Mouse (Mus musculus): ENCODE measurements around the gene Vmn1r168. TPM values are rescaled to one million over a fixed set of nuclear protein-coding genes. Genes with fewer than 3 reads are reported as not detected.
"Not testable (repeated sequence)": the region's sequence is repeated elsewhere in the genome, so short reads cannot be mapped to it uniquely, and the experiment has no call there.

The Vmn1r168 gene
- polyA plus RNA-seq (2014; fragmentation: Nextera tagmentation; extraction: Ambion mirVana): not detected in 2 replicates

GRCm38 (mm10) chr7:23539432-23539831 lies at the start of gene Vmn1r168:
Gene Vmn1r168 (plus strand): TSS chr7:23539732.
- H3K36me3 ChIP-seq (ENCODE audit: control insufficient read depth, insufficient read depth, low read length); ATAC-seq (ENCODE audit: insufficient read depth, low FRiP score, low TSS enrichment); H3K4me3 ChIP-seq (ENCODE audit: low read depth, low read length); H3K27ac ChIP-seq (ENCODE audit: low read depth, low read length); H3K4me1 ChIP-seq (ENCODE audit: control insufficient read depth, insufficient read depth, low read length); H3K4me2 ChIP-seq (ENCODE audit: low read depth); H3K9ac ChIP-seq (ENCODE audit: low read length); H3K9me3 ChIP-seq (ENCODE audit: control insufficient read depth, low read length); H3K27me3 ChIP-seq (ENCODE audit: control insufficient read depth, insufficient read depth, low read length); DNase-seq (ENCODE audit: low spot score): not testable (repeated sequence)
- no CpG with 5 or more reads among the region's 1 CpGs for WGBS

GRCm38 (mm10) chr7:23507106-23507505 lies 32.4 kb upstream of the Vmn1r168 start, which contains the start of gene Vmn1r167:
Gene Vmn1r167 (minus strand): TSS chr7:23507206.
- DNase-seq (ENCODE audit: low spot score); H3K9ac ChIP-seq (ENCODE audit: low read length); H3K27ac ChIP-seq (ENCODE audit: low read depth, low read length); H3K9me3 ChIP-seq (ENCODE audit: control insufficient read depth, low read length); H3K4me3 ChIP-seq (ENCODE audit: low read depth, low read length); H3K4me2 ChIP-seq (ENCODE audit: low read depth); H3K4me1 ChIP-seq (ENCODE audit: control insufficient read depth, insufficient read depth, low read length); H3K27me3 ChIP-seq (ENCODE audit: control insufficient read depth, insufficient read depth, low read length); ATAC-seq (ENCODE audit: insufficient read depth, low FRiP score, low TSS enrichment); H3K36me3 ChIP-seq (ENCODE audit: control insufficient read depth, insufficient read depth, low read length): not testable (repeated sequence)
- 96% methylated on average over 2 of the region's 2 CpGs for WGBS

GRCm38 (mm10) chr7:23575226-23575625 lies 35.7 kb downstream of the Vmn1r168 start, which contains the start of gene Vmn1r169:
Gene Vmn1r169 (plus strand): TSS chr7:23575526.
- not testable (repeated sequence) for H3K27ac ChIP-seq (ENCODE audit: low read depth, low read length); H3K9ac ChIP-seq (ENCODE audit: low read length); H3K4me1 ChIP-seq (ENCODE audit: control insufficient read depth, insufficient read depth, low read length); H3K36me3 ChIP-seq (ENCODE audit: control insufficient read depth, insufficient read depth, low read length); H3K27me3 ChIP-seq (ENCODE audit: control insufficient read depth, insufficient read depth, low read length); H3K4me2 ChIP-seq (ENCODE audit: low read depth); H3K9me3 ChIP-seq (ENCODE audit: control insufficient read depth, low read length); DNase-seq (ENCODE audit: low spot score); ATAC-seq (ENCODE audit: insufficient read depth, low FRiP score, low TSS enrichment); H3K4me3 ChIP-seq (ENCODE audit: low read depth, low read length)
- WGBS: 72% methylated on average over 1 of the region's 2 CpGs

Other genes starting within 250 kb of the Vmn1r168 start
- not detected in 2 replicates for gene Nlrp4e, start 238.5 kb upstream of the Vmn1r168 start, polyA plus RNA-seq (2014; fragmentation: Nextera tagmentation; extraction: Ambion mirVana)
- gene Nlrp5, start 153.8 kb upstream of the Vmn1r168 start, polyA plus RNA-seq (2014; fragmentation: Nextera tagmentation; extraction: Ambion mirVana): not detected in 2 replicates
- not detected in 2 replicates for gene Vmn1r167, start 32.5 kb upstream of the Vmn1r168 start, polyA plus RNA-seq (2014; fragmentation: Nextera tagmentation; extraction: Ambion mirVana)
- not detected in 2 replicates for gene Vmn1r169, start 35.8 kb downstream of the Vmn1r168 start, polyA plus RNA-seq (2014; fragmentation: Nextera tagmentation; extraction: Ambion mirVana)
- gene Vmn1r170, start 66.4 kb downstream of the Vmn1r168 start, polyA plus RNA-seq (2014; fragmentation: Nextera tagmentation; extraction: Ambion mirVana): not detected in 2 replicates
- not detected in 2 replicates for gene Vmn1r171, start 91.0 kb downstream of the Vmn1r168 start, polyA plus RNA-seq (2014; fragmentation: Nextera tagmentation; extraction: Ambion mirVana)
- not detected in 2 replicates for gene Vmn1r172, start 118.6 kb downstream of the Vmn1r168 start, polyA plus RNA-seq (2014; fragmentation: Nextera tagmentation; extraction: Ambion mirVana)
- gene Vmn1r173, start 161.0 kb downstream of the Vmn1r168 start, polyA plus RNA-seq (2014; fragmentation: Nextera tagmentation; extraction: Ambion mirVana): not detected in 2 replicates
- not detected in 2 replicates for gene Vmn1r174, start 212.5 kb downstream of the Vmn1r168 start, polyA plus RNA-seq (2014; fragmentation: Nextera tagmentation; extraction: Ambion mirVana)

Data from neural tube, embryonic 11.5 days (tissue).